Mouse (Mus musculus) cerebellum, postnatal 25 days (tissue): ENCODE results near the gene Plekha8.

ENCODE experiments used
- DNase-seq, 2 experiments: peaks; one replicate each; pipeline ENCODE4 v3.0.0; 2021; ENCODE audit warnings: mixed read lengths in 2 of 2

The Plekha8 gene

DNA sequence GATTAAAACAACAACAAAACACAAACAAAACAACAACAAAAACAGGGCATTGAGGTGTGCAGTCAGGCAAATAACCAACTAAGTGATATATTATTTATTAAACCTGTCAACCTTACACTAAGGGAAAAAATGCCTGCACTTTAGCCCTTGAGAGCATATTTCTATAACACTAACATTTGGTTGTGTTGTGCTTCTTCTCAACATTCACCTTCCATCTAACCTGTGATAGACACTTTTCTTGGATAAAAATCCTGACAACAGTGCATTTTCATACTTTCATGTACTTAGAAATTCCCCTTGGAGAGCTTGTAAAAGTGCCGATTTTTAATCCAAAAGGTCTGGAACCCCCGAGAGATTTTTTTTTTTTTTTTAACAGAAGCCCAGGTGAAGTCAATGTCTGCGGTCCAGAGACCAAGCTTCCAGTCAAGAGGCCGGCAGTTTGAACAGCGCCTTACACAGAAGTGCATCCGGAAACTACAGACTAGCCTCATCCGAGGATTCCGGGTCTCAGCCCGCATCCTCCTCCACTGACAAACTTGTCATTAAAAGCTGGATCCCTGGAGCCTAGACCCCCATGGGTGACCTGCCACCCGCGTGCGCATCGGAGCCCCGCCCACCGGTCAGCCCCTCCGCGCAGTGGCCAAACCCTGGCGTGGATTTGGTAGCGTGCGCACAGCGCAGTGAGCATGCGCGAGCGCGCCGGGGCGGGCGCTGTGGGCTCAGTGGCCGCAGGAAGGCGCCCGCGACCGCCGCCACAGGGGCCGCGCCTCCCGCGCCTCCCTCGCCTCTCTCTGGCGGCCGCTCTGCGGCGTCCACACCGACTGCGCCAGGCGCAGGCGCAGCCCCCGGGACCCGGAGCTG is at the start of gene Plekha8:
Plekha8 (plus strand) TSS at position 643 of the 861 bp plus-strand sequence.
- peak; percentile 96 to 98 for DNase-seq

DNA sequence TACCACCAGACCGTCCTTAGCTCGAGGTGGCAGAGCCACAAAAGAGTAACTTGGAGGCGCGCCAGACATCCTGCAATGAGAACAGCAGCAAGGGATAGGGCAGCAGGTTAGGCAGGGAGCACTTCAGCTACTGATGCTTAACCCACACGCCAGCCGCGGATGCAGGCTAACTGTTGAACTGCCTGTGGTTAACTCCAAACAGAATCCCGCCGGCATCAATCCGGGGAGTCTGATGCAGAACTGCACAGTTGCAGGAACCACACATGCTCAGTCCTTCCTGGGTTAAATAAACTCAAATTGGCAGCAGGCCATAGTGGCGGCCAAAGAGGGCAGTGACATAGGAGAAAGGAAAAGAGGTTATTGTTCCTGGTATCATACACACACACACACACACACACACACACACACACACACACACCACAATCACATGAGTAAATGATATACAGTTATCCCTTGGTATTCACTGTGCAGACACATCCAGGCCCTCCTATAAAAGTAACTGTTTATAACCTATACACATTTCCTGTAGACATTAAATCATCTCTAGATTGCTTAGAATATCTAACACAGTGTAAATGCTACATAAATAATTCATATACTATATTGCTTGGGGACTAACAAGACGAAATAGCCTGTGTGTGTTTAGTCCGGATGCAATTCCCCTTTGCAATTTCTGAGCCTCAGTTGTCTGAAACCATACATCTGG is 46.4 kb upstream of the Plekha8 start:
- peak; percentile 73 to 85 for DNase-seq

DNA sequence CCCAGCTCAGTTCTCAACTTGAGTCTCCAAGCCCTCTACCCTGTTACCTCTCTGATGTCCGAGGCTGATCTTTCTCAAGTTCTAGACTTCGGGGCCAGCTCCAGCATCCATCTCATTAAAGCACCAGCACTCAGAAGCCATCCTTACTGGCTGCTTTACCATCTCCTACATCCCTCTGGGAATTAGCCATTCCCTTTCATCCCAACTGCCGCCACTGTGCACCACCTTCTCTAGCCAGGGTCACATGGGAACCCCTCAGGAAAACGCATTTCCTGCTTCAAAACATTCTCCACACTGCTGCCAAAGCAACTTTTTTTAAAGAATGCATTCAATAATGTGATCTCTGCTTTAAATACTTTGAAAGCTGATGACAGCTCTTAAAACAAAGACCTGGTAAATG is 45.6 kb upstream of the Plekha8 start:
- DNase-seq = no peak

DNA sequence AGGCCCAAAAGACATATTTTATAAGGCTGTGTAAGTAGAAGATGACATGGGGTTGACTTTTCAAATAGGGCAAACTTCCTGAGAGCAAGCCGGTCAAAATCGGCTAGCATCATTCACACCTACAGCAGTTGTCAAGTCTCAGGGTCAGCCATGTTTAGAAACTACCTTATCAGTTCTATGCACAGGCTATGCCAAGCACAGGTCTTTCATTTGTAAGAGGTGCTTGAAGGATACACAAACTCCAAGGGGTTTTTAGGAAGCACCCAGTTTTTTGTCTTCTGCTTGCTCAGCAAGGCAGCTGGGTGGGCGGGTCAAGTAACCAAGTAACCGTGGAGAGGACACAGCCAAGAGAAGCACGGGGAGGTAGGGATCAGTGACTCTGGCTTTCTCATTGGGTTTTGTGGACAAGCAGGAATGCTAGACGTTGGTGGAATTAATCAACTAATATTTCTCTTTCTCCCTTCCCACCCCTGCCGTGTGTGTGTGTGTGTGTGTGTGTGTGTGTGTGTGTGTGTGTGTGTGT is 44.0 kb upstream of the Plekha8 start:
- DNase-seq = no peak

DNA sequence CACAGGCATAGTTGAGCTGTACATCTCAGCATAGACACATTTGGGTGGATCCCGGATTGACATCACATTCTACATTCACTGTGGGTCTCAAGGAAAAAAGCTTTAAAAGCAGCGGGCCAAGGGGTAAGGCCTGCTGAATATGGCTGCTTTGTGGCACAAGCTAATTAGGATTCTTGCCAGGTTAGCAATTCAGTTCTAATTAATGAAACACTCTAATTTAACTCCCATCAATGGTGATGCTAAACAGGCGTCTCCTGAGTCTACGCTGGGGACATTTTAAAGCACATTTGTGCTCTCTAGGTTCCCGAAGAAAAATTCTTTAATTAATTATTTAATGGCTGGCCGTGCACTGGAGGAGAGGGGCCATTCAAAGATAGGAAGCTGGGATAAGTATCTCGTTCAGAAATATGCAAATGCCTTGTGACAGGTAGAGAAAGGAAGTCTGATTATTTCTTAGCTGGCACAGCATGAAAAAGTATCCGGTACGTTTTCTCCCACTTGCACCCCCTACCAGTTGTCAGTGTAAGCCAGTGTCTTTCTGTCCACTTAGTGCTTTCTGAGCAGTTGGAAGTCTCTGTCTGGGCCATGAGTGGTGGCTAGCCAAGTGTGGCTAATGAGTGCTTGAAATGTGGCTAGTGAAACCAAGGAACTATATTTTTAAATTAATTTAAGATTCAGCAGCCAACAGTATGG is 42.0 kb upstream of the Plekha8 start:
- DNase-seq = peak; percentile 21 to 26

DNA sequence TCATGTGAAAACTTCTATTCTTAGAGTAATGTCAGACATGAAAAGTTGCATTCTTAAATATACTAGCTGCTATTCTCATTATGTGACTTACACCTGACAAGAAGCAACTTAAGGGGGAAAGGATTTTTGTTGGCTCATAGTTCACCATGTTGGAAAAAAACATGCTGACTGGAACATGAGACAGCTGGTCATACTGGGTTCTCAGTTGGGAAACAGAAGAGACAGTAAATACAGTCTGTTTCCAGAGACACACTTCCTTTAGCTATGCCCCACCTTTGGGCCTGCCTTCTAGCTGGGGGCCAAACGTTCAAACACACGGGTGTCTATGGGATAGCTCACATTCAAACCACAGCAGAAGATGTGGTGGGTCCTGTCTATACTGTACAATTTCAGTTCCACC is 41.3 kb upstream of the Plekha8 start:
- peak; percentile 29 to 59 for DNase-seq

DNA sequence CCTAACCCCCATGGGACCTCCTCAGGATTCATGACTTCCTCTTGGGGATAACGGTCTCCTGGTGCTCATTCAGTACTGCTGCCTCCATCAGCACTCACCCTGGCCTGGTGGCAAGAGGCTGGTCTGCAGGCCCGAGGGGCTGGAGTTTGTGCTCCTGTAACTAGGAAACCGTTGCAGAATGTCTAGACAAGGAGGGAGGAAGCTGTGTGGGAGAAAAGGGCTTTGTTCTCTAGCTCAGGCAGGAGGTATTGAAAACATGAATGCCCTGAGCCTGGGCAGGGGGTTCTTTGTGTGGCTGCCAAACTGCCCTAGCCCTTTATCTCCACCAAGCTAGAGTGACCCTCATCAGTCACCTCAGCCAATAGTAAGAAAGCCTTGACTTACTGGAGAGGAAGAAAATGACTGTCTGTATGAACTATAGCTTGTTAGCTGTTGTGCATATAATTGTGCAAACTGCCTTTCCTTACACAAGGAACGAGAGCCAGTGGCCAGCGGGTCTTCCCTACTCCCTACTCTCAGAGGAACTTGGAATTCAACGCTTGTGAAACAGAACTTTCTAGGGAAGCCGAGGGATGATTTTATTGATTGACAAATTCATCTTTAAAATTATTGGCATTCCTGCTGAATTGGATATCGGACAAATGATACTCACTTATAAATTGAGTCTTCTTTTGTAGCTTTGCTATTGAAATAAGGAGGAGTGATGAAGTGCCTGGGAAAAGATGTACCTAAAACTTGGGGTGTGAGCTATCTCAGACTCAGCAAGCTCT is 40.4 kb upstream of the Plekha8 start:
- peak; percentile 32 to 33 for DNase-seq

DNA sequence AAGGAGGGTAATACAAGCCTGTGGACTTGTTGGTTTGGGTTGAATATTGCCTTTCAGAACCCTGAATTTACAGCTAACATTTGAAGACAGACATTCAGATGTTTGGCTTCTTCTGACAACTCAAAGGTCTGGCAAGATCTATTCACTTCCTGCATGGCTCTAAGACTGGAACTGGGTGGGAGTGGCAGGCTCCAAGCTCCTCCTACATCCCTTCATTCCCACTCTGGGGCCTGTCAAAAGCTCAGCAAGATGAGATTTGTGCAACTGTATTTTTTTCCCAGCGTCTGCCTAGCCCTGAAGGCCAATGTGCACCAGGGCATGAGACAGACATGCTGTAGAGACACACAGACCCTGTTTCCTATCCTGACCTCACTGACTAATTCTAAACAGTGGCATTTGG is 39.1 kb upstream of the Plekha8 start:
- DNase-seq = peak in 1 of 2 experiments; percentile 4

DNA sequence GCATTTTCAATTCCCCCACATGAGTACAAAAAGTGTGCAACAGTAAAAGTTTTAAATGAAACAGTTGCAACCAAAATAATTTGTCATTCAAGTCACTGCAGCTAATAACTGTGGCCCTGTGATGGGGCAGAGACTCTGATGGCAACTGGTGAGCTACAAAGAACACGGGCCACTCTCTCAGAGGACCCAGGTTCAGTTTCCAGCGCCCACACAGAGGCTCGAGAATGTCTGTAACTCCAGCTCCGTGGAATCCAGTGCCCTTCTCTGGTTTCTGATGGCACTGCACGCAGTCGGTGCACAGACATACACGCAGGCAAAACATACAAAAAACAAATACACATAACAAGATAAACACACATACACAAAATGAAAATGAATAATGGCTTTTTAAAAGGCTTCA is 37.2 kb upstream of the Plekha8 start:
- peak in 1 of 2 experiments; percentile 18 for DNase-seq

DNA sequence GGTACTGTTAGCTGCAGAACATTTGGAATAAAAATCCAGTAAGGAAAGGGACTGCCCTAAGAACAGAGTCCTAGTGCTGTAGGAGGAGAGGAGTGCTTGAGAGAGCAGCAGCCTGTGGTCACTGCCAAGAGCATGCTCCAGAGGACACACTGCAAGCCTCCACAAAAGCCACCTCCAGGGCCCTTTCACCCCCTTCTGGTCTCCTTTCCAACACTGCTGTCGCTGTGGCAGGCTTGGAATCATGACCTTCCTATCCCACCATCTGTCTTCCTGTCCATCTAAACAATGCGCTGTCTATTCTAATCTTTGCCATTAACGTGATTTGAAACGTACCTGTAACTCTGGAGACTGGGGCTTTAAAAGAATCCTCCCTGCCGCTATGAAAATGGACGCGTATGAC is 36.4 kb upstream of the Plekha8 start:
- peak; percentile 71 to 75 for DNase-seq

DNA sequence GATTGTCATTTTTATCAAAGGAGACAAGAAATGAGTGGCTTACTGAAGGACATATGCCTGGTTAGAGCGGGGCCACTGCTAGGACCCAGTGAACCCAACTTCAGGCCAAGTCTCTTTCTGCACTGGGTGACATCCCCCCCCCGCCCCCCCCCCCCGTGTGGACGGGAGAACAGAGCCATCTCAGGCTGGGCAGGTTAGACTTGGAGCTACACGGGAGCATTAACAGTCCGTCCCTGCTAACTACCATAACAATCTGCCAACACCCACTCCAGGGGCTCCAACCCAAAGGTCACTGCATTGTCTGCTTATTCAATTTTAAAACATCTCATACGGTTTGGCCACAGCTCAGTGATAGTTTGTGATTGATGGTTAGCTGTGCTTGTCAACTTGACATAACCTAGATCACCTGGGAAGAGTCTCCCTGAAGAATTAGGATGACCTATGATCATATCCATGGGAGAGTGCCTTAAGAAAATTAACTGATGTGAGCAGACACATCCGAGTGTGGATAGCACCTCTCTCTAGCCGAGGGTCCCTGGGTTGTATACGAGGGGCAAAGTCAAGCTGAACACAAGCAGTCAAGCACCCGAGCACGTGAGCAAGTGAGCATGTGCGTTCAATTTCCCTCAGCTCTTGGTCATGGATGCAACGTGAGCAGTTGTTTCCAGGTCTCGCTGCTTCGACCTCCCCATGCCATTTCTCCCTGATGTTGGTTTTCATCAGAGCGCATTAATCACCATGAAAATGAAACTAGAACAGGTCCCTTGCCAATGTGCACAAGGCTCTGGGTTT is 32.7 kb upstream of the Plekha8 start:
- DNase-seq = peak; percentile 45 to 48

DNA sequence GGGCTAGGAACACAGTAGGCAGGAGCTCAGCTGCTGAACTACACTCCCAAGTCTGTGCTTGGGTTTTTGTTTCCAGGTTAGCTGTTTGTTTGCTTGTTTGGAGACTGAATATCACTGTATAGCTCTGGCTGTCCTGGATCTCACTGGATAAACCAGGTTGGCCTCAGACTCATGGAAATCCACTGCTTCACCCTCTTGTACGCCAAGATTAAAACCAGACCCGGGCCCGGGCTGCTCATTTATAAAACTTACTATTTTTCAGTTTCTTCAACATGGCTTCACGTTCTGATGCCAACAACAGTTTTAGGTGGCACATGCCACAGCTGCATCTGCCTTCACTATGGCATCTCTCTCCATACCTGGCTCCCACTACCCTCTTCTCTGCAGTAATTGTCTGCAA is 31.4 kb upstream of the Plekha8 start:
- DNase-seq = peak; percentile 37 to 52

DNA sequence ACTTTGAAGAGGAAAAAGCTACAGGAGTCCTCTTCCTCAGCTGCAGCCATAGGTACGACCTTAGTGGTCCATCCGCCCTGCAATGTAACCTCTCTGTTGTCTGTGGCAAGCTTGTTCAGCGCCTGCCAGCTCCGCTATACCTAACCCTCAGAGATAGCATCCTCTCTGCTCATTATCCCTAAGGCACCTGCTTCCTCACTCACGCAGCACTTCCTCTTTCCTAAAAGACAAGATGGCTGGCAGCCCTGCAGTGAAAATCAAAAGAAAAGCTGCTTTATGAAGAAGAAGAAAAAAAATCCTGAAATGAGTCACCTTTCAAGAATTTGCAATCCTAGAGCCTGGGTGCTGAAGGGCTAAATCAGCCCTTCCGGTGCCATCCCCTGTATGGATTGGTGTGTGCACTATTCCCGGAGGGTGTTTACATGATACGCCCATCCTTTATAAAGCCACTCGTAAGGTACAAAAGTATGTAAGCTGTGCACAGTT is 30.4 kb upstream of the Plekha8 start:
- DNase-seq = peak; percentile 54 to 60

DNA sequence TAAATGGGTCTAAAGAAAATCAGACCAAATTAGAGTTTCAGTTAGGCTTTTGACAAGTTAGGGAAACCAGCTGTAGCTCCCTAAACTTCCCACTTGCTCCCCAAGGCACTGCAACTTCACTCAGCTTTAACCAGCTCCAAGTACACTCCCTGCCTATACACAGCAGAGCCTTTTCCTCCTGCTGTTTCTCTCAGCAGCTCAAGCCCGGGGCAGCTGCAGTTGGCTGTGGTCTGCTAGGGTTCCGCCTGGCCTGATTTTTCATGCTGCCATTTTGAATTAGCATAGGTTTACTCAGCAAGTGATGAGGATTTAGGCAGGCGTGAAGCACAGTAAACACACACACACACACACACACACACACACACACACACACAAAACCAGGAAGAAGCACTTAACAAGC is 29.9 kb upstream of the Plekha8 start:
- DNase-seq = peak; percentile 63 to 72

DNA sequence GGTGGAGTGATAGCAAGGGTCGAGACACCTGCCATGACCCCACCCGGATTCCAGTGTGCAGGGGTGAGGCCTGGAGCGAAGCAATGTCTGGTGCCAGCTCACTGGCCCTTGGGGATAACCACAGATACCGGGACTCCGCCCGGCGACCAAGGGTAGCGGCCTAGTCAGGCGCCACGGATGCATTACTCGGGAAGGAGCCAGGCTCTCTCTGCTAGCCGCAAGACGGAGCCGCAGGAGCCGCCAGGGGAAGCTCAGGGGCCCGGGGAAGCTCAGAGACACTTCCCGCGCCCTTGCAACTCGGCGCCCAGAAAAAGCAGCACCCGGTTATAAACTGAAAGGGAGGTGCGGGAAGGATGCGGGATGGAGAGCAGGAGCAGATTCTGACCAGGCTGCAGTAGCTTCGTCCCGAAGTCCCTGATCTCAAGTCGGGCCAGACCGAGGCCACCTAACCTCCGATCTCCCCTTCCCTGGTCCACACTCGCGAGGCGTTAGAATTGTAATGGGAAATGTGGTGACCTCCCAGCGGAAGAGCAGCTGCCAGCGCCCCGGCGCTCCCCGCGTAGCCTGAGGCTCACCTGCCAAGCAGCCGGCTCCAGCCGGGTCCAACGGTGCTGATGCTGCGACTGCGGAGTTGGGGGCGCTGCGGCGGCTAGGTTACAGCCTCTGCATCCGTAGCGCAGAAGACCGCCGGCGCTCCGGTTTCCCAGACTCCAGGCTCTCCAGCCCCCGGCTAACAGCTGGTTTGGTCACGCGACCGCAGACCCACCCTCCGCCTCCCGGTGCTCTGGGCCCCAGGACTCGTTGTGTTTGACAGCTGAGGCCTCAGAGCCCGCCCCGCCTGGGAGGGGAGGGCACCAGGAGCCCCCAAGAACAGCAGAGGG is 29.0 kb upstream of the Plekha8 start, which contains the start of gene Scrn1:
Scrn1 (minus strand) TSS at position 825 of the 881 bp plus-strand sequence.
- peak; percentile 83 to 84 for DNase-seq

DNA sequence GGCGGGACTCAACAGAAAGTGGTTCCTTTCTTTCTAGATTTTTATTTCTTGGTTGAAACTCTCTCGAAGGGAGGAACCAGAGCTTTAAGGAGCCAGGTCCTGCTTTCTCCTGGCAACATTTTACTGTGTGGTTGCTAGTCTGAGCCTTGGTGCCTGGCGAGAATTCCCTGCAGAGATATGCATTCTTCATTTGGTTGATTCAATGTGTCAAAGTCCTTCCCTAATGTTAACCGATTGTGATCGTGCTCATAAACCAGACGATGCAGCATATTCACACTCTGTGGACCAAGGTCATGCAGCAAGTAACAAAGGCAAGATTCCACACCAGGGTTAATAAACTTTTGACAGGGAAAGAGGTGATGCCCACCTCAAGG is 28.4 kb upstream of the Plekha8 start:
- DNase-seq = no peak

DNA sequence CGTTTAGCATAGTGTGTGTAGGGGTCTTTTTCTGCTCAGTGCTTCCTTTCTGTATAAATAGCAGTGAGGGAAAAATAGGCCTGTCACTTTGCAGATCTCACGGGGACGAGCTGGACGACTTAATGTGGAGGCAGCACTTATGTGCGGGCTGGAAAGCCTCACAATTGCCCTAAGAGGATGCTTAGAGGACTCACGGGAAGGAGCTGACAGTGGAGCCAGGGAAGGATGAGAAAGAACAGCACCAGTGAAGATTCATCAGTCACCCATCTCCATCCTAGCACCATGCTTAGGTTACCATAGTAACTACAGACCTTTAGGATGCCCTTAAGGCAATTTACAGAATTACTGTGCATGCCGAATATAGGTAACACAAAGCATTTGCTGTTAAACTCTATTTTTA is 25.1 kb upstream of the Plekha8 start:
- DNase-seq = no peak

DNA sequence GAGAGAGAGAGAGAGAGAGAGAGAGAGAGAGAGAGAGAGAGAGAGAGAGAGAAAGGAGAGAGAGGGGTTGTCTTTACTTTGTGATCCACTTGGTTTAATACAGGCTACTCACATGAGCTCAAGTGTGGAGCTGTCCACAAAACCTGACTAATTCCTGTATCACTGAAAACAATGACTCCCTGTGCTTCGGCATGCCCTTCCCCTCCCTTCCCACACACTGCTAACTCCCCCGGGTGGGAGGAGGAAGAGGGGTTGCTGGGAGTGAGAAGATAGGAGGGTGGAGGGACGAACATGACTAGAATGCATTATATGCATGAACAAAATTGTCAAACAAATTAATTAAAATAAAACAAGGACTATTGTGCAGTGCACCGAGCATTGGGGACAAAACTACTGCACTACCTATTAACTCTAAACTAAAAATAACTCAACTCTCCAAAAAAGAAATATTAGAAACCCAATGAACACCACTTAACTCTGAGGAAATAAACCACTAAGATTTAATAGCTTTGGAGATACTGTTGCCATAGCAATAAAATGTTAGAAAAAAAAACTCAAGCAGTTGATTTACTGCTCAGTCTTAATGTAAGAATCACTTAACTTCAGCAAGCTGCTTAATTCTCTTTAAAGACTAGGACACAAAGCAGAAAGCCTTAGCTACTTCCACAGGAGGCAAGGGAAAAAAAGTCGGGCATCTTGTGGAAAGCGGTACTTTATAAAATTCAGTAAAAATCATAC is 21.5 kb upstream of the Plekha8 start:
- no peak for DNase-seq

DNA sequence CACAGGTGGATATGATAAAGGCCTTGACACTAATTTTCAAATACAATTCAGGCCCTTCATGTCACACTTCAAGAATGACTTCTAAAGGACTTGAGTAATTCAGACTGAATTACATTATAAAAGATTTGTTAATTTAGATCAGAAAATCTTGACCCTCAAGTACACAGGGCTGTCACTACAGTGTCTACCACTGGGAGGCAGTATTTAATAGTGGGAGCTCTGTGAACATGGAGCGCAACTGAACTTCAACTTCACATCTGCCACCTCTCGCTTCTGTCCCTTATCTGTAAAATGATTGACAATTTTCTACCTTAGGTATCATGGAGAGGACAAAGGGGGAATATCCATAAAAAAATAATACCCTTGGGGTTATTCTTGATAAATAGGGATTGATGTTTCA is 8.7 kb upstream of the Plekha8 start:
- peak in 1 of 2 experiments; percentile 75 for DNase-seq

DNA sequence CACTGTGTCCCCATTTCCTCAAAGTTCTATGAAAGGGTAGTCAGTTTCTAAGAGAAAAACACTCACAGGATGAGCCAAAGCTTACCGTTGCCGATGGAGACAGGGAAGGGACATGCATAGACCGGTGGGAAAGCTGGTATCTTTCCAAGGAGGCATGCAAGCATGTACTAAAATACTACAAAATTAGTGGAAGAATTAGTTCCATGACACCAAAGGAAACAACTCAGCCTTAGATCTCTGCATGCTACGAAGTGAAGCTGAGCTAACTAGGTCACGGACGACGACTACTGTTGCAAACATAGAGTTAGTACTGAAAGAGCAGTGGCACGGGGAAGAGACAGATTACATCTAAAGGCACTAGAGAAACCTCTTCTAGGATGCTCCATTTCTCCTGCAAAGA is 8.0 kb upstream of the Plekha8 start:
- no peak for DNase-seq
